Mouse (Mus musculus): Measurements from ENCODE around the gene Kcnip4. TPM values are rescaled to one million over a fixed set of nuclear protein-coding genes. Genes with fewer than 3 reads are reported as not detected.

The Kcnip4 gene
- 0.46 TPM for polyA plus RNA-seq (2017; shearing (Covaris generic))

GRCm38 (mm10) chr5:49524394-49525241, at the start of gene Kcnip4:
TSS of gene Kcnip4 (minus strand) at chr5:49524907.

